Mouse (Mus musculus) layer of hippocampus, adult 8-10 months (tissue): ENCODE results near the gene Vsnl1. TPM values are rescaled to one million over a fixed set of nuclear protein-coding genes. Genes with fewer than 3 reads are reported as not detected.

Experiments
- DNase-seq, 2 experiments: peaks; one replicate each; pipeline ENCODE4 v3.0.0; 2022; ENCODE audit warnings: low spot score in 2 of 2
- total RNA-seq, 4 experiments: library from RNA; stranded (reverse); gene quantifications; 2 replicates each; pipeline ENCODE4 v1.2.4; 2022

Vsnl1 gene
- total RNA-seq, 4 experiments from 2014 or later = 407 to 453 (median 425) TPM

- DNase-seq = no peak
These were observed 51.7 kb downstream of the Vsnl1 start for GRCm38 (mm10) chr12:11384754-11385153.

GRCm38 (mm10) chr12:11379396-11379795, 57.0 kb downstream of the Vsnl1 start:
- no peak for DNase-seq

GRCm38 (mm10) chr12:11370056-11370455, 66.4 kb downstream of the Vsnl1 start:
- peak; percentile 63 to 68 for DNase-seq

- DNase-seq = no peak
These were observed 69.2 kb downstream of the Vsnl1 start for GRCm38 (mm10) chr12:11367099-11367765.

- no peak for DNase-seq
These were observed 71.5 kb downstream of the Vsnl1 start for GRCm38 (mm10) chr12:11364870-11365269.

GRCm38 (mm10) chr12:11362435-11362834, 74.0 kb downstream of the Vsnl1 start:
- DNase-seq = no peak

- DNase-seq = peak; percentile 61 to 86
These were observed 85.5 kb downstream of the Vsnl1 start for GRCm38 (mm10) chr12:11350895-11351294.

- DNase-seq = no peak
These were observed 86.5 kb downstream of the Vsnl1 start for GRCm38 (mm10) chr12:11349870-11350269.

- peak; percentile 39 to 46 for DNase-seq
These were observed 88.0 kb downstream of the Vsnl1 start for GRCm38 (mm10) chr12:11348423-11348822.

GRCm38 (mm10) chr12:11345963-11346362, 90.5 kb downstream of the Vsnl1 start:
- no peak for DNase-seq

GRCm38 (mm10) chr12:11342020-11342600, 94.3 kb downstream of the Vsnl1 start:
- no peak for DNase-seq

- DNase-seq = no peak
These were observed 98.2 kb downstream of the Vsnl1 start for GRCm38 (mm10) chr12:11338251-11338650.

- peak in 1 of 2 experiments; percentile 48 for DNase-seq
These were observed 99.6 kb downstream of the Vsnl1 start for GRCm38 (mm10) chr12:11336845-11337244.

- DNase-seq = no peak
These were observed 109.9 kb downstream of the Vsnl1 start for GRCm38 (mm10) chr12:11326483-11326882.

GRCm38 (mm10) chr12:11324480-11324879, 111.9 kb downstream of the Vsnl1 start:
- no peak for DNase-seq

GRCm38 (mm10) chr12:11317671-11318070, 118.7 kb downstream of the Vsnl1 start:
- no peak for DNase-seq

- no peak for DNase-seq
These were observed 122.6 kb downstream of the Vsnl1 start for GRCm38 (mm10) chr12:11313840-11314239.

GRCm38 (mm10) chr12:11311106-11311505, 125.3 kb downstream of the Vsnl1 start:
- no peak for DNase-seq

- no peak for DNase-seq
These were observed 129.4 kb downstream of the Vsnl1 start for GRCm38 (mm10) chr12:11306753-11307645.

GRCm38 (mm10) chr12:11300858-11301257, 135.6 kb downstream of the Vsnl1 start:
- no peak for DNase-seq

GRCm38 (mm10) chr12:11286382-11286781, 150.0 kb downstream of the Vsnl1 start:
- no peak for DNase-seq

GRCm38 (mm10) chr12:11281584-11281983, 154.8 kb downstream of the Vsnl1 start:
- no peak for DNase-seq
